Mouse (Mus musculus): Measurements from ENCODE around the gene 1700016K19Rik. TPM values are rescaled to one million over a fixed set of nuclear protein-coding genes. Genes with fewer than 3 reads are reported as not detected.
"Not testable (repeated sequence)": the region's sequence is repeated elsewhere in the genome, so short reads cannot be mapped to it uniquely, and the experiment has no call there.

The 1700016K19Rik gene
- polyA plus RNA-seq, 1 experiment = not detected

GRCm38 (mm10) chr11:76000701-76001100 lies 989 bp downstream of the 1700016K19Rik start:
- no peak overlapping the region for H3K27ac ChIP-seq (ENCODE audit: insufficient read depth, low read depth, low read length)
- H3K4me1 ChIP-seq (ENCODE audit: control insufficient read depth, insufficient read depth, low read length) = 0 out of 2 replicates have a peak, but pooled peaks cover 6% of the 10 kb centered on the region
- H3K4me3 ChIP-seq (ENCODE audit: insufficient read depth, low read depth, low read length) = no peak overlapping the region
- no peak for TF ChIP-seq POLR2A (IDR thresholded peaks at IDR 0.05; ENCODE audit: insufficient read depth, low read depth, low read length)
- no peak for TF ChIP-seq CTCF (IDR thresholded peaks at IDR 0.05; ENCODE audit: insufficient read depth, low read depth, low read length)
- WGBS = 80% methylated on average over 5 of the region's 5 CpGs

- 40% methylated on average over 3 of the region's 3 CpGs for WGBS
- Histone ChIP-seq H3K4me1 (ENCODE audit: control insufficient read depth, insufficient read depth, low read length) (0 out of 2 replicates have a peak, but pooled peaks cover 6% of the 10 kb centered on the region), H3K4me3 (ENCODE audit: insufficient read depth, low read depth, low read length) (no peak overlapping the region), H3K27ac (ENCODE audit: insufficient read depth, low read depth, low read length) (no peak overlapping the region)
- no peak for TF ChIP-seq POLR2A (IDR thresholded peaks at IDR 0.05; ENCODE audit: insufficient read depth, low read depth, low read length)
- no peak for TF ChIP-seq CTCF (IDR thresholded peaks at IDR 0.05; ENCODE audit: insufficient read depth, low read depth, low read length)
Measured at GRCm38 (mm10) chr11:76001237-76001878, 1.6 kb downstream of the 1700016K19Rik start.

GRCm38 (mm10) chr11:76004276-76004675 lies 4.6 kb downstream of the 1700016K19Rik start:
- 95% methylated on average over 7 of the region's 7 CpGs for WGBS
- not testable (repeated sequence) for H3K4me1 ChIP-seq (ENCODE audit: control insufficient read depth, insufficient read depth, low read length); H3K4me3 ChIP-seq (ENCODE audit: insufficient read depth, low read depth, low read length); H3K27ac ChIP-seq (ENCODE audit: insufficient read depth, low read depth, low read length)

- 90% methylated on average over 2 of the region's 2 CpGs for WGBS
- no peak overlapping the region for H3K4me3 ChIP-seq (ENCODE audit: insufficient read depth, low read depth, low read length)
- no peaks in the 10 kb centered on the region for H3K4me1 ChIP-seq (ENCODE audit: control insufficient read depth, insufficient read depth, low read length)
- H3K27ac ChIP-seq (ENCODE audit: insufficient read depth, low read depth, low read length) = no peak overlapping the region
- TF ChIP-seq CTCF (IDR thresholded peaks at IDR 0.05; ENCODE audit: insufficient read depth, low read depth, low read length) (no peak), POLR2A (IDR thresholded peaks at IDR 0.05; ENCODE audit: insufficient read depth, low read depth, low read length) (no peak)
Measured at GRCm38 (mm10) chr11:76008162-76008561, 8.4 kb downstream of the 1700016K19Rik start.

GRCm38 (mm10) chr11:76009101-76009500 lies 9.4 kb downstream of the 1700016K19Rik start:
- no peak overlapping the region for H3K4me3 ChIP-seq (ENCODE audit: insufficient read depth, low read depth, low read length)
- H3K27ac ChIP-seq (ENCODE audit: insufficient read depth, low read depth, low read length) = no peak overlapping the region
- WGBS = 85% methylated on average over 6 of the region's 6 CpGs
- TF ChIP-seq POLR2A (IDR thresholded peaks at IDR 0.05; ENCODE audit: insufficient read depth, low read depth, low read length) = no peak
- no peak for TF ChIP-seq CTCF (IDR thresholded peaks at IDR 0.05; ENCODE audit: insufficient read depth, low read depth, low read length)
- H3K4me1 ChIP-seq (ENCODE audit: control insufficient read depth, insufficient read depth, low read length) = no peaks in the 10 kb centered on the region

- H3K4me3 ChIP-seq (ENCODE audit: insufficient read depth, low read depth, low read length) = no peak overlapping the region
- H3K27ac ChIP-seq (ENCODE audit: insufficient read depth, low read depth, low read length) = no peak overlapping the region
- WGBS = 84% methylated on average over 9 of the region's 9 CpGs
- no peak for TF ChIP-seq POLR2A (IDR thresholded peaks at IDR 0.05; ENCODE audit: insufficient read depth, low read depth, low read length)
- TF ChIP-seq CTCF (IDR thresholded peaks at IDR 0.05; ENCODE audit: insufficient read depth, low read depth, low read length) = no peak
- no peaks in the 10 kb centered on the region for H3K4me1 ChIP-seq (ENCODE audit: control insufficient read depth, insufficient read depth, low read length)
Measured at GRCm38 (mm10) chr11:76010838-76011624, 11.3 kb downstream of the 1700016K19Rik start.

GRCm38 (mm10) chr11:76015251-76015650 lies 15.5 kb downstream of the 1700016K19Rik start:
- 95% methylated on average over 6 of the region's 6 CpGs for WGBS
- TF ChIP-seq POLR2A (IDR thresholded peaks at IDR 0.05; ENCODE audit: insufficient read depth, low read depth, low read length) (no peak), CTCF (IDR thresholded peaks at IDR 0.05; ENCODE audit: insufficient read depth, low read depth, low read length) (no peak)
- Histone ChIP-seq H3K27ac (ENCODE audit: insufficient read depth, low read depth, low read length) (no peak overlapping the region), H3K4me3 (ENCODE audit: insufficient read depth, low read depth, low read length) (no peak overlapping the region), H3K4me1 (ENCODE audit: control insufficient read depth, insufficient read depth, low read length) (no peaks in the 10 kb centered on the region)

- Histone ChIP-seq H3K4me3 (ENCODE audit: insufficient read depth, low read depth, low read length) (no peak overlapping the region), H3K27ac (ENCODE audit: insufficient read depth, low read depth, low read length) (no peak overlapping the region), H3K4me1 (ENCODE audit: control insufficient read depth, insufficient read depth, low read length) (no peaks in the 10 kb centered on the region)
- 73% methylated on average over 4 of the region's 4 CpGs for WGBS
- TF ChIP-seq CTCF (IDR thresholded peaks at IDR 0.05; ENCODE audit: insufficient read depth, low read depth, low read length) = no peak
- no peak for TF ChIP-seq POLR2A (IDR thresholded peaks at IDR 0.05; ENCODE audit: insufficient read depth, low read depth, low read length)
Measured at GRCm38 (mm10) chr11:76015814-76016213, 16.1 kb downstream of the 1700016K19Rik start.

GRCm38 (mm10) chr11:76019879-76020278 lies 20.2 kb downstream of the 1700016K19Rik start:
- TF ChIP-seq POLR2A (IDR thresholded peaks at IDR 0.05; ENCODE audit: insufficient read depth, low read depth, low read length) (no peak), CTCF (IDR thresholded peaks at IDR 0.05; ENCODE audit: insufficient read depth, low read depth, low read length) (no peak)
- H3K27ac ChIP-seq (ENCODE audit: insufficient read depth, low read depth, low read length) = no peak overlapping the region
- WGBS = 84% methylated on average over 4 of the region's 4 CpGs
- no peak overlapping the region for H3K4me3 ChIP-seq (ENCODE audit: insufficient read depth, low read depth, low read length)
- H3K4me1 ChIP-seq (ENCODE audit: control insufficient read depth, insufficient read depth, low read length) = no peaks in the 10 kb centered on the region
